Mouse (Mus musculus) monocyte, adult 5-6 weeks (primary cell): Measurements from ENCODE around the gene Cacna1e. TPM values are rescaled to one million over a fixed set of nuclear protein-coding genes. Genes with fewer than 3 reads are reported as not detected.

Experiments
- ATAC-seq: fragments of 153-309, 156-312 bp; replicated peaks from 2 replicates; pipeline ENCODE4 v1.8.0; 2017; ENCODE audit warnings: mild to moderate bottlenecking; ENCODE audit not compliant: low TSS enrichment, insufficient number of reproducible peaks, severe bottlenecking, poor library complexity, low FRiP score
- total RNA-seq: library from RNA; stranded (forward); fragments of 200-1000, 200-491, 200-594 nt; gene quantifications from 3 replicates; pipeline ENCODE4 v1.2.3, GENCODE M21; 2017

Gene Cacna1e
- total RNA-seq, 1 experiment from 2014 or later: 1.8 TPM

DNA sequence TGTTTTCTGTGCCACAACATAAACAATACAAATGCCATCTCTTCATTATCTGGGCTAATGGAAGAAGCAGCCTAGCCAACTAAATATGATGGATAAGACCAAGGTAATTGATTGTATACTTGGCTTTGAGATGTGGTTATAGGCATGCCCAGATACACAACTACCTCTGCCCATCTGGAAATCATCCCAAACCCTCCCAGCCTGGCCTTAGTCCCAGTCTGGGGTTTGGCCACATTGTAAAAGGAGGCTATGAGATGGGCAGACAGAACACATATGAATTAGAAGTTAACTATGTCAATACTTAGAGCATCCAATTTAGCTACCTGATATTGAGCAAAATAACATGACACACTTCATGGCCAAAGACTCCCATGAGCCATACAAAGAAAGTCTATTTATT, 220.6 kb downstream of the Cacna1e start:
- ATAC-seq: no peak

DNA sequence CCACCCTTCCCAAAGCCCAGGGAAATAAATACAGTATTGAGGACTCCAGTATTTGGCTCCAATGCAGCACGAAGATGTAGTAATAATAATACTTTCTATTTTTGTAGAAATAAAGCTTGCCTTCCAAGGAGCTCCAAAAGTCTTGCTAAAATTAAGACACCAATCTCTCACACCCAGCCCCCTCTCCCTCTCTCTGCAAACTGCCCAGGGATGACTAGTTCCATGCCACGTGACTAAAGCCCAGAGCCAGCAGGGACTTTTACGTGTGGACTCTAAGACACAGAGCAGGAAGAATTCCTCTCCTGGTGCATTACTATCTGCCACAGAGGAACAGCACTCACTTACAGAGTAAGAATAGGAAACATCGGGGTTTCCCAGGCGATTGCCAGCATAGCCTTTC, 222.3 kb downstream of the Cacna1e start:
- no peak for ATAC-seq

DNA sequence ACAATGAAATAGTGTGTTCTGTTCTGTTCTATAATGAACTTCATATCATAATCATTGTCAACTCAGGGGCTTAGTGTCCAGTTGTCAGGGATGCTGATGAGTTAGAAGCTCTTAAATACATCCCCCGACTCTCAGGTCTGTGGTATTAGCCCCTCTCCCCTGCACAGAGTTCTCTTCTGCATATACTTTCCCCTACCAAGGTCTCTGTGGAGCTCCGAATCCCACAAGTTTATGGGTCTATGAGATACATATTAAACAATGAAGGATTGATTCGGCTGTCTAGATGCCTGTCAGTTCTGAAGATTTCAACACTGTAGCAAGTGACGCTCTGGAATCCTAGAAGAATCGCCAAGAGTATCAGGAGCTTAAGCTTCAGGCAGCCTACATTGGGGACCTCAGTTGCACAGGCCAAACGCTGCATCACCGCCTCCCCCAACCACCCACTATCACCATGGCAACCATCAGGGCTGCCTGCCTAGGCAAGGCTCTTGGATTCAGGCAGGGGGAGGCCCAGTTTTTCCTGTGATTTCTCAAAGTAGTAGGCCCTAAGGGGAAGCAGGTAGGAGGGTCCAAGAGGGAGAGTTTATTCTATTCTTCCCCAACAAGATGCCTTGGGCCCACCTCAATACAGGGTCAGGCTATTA, 223.0 kb downstream of the Cacna1e start:
- ATAC-seq: no peak

DNA sequence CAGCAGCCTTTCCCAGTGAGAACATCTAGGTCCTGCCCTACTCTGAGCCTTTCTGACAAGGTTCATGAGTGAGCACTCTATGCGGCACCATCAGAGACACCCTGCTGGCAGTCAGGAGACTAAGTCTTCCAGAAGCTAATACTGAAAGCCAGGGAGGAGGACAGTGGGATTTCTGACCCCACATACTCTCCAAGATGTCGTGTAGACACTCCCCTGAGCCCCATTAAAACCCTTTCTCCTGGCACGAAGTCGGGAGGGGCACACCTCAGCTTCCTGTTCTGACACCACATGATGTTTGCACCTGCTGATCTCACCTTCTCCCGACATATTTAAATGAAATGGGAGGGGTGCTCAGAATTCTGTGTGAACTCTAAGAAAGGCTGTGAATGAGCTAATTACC, 226.9 kb downstream of the Cacna1e start:
- no peak for ATAC-seq

DNA sequence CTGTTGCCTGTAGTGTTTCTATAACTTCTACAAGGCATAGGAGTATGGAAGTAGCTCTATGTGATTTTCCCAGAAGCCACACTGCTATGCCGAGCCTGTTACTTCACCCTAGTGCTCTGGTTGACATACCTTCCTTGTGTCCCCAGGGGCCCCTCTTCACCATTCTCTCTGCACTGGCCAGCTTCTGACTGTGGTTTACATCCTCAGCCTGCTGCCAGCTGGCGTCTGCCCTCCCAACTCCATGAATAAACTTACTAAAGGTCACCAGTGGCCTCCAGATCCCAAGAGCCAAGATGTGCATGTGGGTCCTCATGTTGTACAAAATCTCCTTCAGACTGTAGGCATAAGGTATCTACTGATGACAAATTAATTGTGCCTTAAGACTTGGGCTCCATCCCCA, 230.3 kb downstream of the Cacna1e start:
- ATAC-seq: no peak

DNA sequence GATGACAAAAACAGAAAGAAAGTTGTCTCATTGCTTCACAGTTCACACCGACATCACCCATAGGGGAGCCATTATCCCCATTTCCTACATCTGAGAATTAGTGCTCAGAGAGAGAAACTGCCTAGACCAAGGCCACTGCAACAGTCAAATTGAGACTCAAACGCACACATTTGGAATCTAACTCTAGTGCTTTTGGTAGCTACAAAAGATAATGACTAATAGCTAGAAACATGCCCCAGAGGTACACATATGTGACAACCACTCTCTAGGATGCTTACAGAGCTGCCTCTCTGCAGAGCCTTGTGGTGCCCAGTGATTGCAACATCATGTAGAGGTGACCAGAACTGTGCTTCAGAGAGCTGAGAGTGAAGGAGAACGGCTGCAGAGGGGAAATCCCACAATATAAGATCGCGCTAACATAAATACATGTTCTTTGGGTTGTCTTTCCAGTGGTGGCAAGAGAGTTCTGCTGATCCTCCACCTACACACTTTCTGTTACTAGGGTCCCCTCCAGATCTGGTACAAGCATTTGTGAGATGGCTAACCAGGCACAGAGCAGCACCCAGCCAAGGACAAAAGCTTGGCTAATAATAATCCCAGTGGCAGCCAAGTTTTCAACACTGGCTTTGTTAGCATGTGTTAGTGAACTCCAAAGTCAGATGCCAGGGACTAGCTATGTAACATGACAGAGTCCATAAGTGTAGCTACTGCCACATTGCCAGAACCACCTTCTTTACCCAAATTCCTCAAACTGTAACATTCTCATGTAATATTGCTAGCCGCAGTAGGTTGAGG, 237.9 kb downstream of the Cacna1e start:
- no peak for ATAC-seq

DNA sequence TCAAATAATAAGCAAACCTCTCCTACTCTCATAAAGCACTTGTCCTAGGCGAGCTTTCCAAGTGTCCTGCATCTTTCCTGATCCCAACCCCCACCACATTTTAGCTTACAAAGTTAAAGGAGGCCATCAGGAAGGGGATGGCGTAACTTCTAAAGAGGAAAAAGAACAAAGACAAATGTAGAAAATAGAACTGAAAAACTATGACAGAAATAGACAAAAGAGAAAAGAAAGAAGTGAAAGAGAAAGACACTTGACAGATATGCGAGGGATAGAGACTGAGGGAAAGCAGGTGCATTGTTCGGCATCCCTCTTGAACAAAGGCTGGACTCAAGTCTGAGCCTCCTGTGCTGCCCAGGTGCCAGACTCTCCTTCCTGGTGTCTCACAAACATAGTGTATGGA, 246.5 kb downstream of the Cacna1e start:
- no peak for ATAC-seq

DNA sequence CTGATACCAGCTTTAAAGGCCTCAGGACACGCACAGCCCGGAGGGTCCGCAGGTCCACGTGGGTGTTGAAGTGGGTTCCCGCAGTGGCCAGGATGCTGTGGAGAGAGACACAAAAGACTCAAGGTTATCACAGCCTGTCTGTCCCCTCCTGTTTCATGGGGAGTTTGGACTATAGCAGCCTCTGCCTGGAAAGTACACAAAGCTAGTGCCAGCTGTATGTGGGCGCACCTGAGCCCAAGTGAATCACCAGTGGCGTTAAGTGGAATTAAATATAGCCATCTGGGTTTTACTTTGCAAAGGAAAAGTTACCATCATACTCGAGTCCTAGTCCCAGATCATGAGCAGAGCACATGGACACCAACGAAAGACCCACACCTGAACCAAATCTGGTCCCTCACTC, 248.5 kb downstream of the Cacna1e start:
- ATAC-seq: no peak

DNA sequence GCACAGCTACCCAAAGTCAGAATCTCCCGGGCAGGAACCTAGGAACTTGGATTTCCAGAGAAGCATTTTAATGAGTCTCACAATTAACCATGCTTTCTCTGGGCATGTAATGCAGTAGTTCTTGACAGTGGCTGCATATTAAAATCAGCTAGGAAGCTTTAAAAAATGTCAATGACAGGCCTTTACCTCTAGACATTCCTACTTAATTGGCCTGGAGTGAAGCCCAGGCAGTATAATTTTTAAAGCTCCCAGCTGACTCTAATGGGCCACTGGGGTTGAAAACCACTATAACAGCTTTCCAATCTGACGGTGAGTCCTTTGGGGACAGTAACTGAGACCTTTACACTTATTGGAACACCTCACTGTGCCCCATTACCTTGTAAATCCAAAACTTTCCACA, 251.4 kb downstream of the Cacna1e start:
- ATAC-seq: no peak

DNA sequence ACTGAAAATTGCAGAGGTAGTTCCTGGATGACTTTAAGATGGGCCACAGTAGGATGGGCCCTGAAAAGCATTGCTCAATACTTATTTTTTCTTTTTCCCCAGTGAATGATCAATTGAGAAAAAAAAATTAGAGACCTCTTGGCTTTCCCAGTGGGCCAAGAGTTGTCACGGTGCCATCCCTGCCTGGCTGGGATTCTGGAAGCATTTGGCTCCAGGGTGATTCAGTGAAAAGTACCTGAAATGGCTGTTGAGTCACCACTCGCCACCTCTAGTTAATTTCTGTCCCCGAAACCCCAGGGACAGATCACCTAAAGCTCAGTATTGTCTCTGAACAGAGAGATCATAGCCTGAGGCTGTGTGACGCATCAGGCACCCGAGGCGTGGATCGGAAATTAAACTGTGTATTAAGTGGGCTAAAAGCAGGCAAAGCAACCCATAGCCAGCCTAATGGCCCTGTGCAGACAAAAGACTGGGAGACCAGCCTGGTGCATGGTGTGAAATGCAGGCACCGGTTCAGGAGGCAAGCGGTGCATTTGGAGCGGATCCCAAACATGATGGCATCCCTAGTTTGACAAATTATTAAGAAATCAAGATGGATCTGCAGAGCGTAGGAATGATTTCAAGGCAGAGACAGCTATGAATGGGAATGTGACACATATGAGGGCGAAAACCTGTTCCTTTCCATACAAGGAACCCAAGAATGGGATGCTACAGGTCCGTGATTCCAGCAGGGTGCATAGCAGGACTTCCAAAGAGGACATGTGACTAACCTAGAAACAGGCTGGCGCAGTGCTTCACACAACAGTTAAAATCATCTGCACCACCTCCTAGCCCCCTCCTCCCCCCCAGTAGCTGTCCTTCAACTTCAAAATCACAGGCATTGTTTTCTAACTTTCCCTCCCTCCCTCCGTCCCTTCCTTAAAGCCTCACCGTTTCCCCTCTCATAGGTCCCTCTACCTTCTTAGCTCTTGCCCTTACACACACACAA, 261.3 kb downstream of the Cacna1e start:
- ATAC-seq: no peak

DNA sequence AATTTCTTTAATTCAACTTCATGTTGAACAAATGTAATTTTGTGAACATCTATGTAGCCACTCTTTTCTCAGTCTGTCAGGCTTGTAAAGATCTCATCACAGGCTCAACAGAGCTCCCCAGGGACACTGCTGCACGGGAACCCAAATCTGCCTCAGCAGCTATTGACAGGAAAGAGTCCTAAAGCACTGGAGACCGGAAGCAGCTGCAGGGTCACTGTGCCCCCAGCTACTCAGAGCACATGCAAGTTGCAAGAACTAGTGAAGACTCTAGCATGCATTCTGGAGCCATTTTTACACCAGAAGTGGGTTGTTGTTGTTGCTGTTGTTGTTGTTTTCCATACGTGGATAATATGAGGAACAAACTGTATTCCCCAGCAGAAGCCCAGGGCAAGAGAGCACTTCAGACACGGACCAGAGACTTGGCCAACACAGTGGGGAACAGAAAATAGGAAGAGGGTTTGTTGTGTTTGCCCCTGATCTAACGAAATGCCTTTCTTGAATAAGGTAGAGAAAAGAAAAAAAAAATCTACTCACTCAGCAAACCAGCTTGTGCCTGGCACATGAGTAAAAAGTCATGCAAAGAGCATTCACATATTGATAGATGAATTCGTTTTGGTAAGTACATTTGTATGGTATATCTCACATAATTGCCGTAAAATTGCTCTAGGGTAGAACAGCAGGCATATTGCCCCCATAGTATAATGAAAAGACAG, 266.4 kb downstream of the Cacna1e start:
- no peak for ATAC-seq

DNA sequence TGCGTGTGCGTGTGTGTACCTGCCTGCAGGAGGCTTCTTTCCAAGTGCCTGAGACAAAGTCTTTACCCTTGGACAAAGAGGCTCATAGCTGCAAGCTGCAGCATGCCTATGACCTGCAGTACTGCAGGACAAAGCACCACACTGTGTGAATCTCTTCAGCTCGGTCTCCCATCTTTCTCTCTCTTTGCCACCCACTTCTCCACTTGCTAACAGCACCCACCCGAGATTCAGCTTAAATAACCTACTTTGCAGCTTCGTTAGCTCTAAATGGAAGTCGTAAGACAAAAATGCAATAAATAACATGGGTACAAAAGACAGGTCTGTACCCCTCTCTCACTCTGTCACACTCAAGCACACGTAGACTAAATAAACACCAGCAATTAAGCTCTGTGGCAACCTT, 268.5 kb downstream of the Cacna1e start:
- no peak for ATAC-seq

DNA sequence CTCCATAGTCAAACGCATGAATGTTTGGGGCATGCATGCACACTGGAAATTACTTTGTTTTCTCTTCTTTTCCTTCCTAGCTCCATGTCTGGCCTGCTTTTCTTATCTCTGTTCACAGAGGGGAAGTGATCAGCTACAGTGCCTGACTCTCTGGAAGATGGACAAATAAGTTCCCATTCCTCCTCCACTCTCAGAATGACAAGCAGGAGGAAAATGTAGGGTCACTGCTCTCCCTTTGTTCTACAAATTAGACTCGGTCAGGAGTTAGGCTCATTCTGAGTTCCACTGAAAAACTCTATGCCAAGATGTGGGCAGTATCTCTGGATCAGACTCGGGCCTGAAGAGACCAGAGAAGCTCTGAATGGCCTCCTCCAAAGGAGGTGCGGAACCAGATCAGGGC, 275.8 kb downstream of the Cacna1e start:
- no peak for ATAC-seq

DNA sequence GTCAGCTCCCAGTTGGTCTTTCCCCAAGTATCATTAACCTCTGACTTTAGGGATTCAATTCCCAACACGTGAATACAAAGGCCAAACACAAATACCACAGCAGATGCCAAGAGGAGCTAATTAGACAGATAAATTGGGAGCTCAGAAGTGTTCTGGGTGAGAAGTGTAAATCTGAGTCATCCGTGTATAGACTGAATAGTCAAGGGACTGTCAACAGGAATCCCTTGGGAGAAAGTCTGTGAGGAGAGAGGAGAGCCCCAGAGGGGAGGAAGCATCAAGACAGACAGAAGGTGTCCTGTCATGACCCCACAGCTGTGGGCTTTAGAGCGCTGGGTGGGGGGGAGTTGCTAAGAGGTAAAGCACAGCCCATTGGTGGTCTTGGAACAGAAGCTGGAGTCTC, 276.9 kb downstream of the Cacna1e start:
- ATAC-seq: no peak

DNA sequence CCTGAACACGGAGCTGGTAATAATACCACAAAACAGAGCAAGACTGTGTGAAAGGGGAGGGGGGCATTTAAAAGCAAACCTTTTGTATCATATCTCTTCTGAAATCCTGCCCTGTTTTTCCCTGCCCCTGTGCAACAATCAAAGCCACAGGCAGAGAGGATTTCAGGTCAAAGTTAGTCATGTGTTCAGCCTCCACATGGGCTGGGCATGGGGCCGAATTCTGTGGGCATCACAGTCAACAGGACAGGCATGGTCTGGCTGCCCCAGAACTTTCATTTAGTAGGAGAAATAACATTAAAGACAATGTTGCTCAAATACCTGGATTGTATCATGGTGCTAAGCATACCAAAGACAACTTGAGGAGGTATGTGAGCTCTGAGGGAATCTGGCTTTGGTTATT, 278.7 kb downstream of the Cacna1e start:
- no peak for ATAC-seq

DNA sequence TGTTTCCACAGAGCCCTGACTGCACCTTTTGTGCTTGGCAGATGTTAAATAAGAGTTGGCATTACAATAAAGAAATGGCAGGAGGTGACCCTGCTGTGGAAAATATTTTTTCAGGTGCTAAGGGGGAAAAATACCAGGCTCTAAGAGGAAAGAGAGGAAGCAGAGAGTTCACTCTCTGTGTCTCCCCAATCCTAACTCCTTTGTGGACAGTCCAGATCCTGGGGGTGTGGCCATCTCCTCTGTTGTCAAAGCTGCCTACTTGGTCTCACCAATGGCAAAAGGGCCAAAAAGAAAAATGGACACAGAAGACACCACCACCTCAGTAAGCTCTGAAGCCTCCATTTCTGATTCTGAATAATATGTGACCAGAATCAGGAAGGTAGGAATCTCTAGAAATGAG, 280.5 kb downstream of the Cacna1e start:
- ATAC-seq: no peak

DNA sequence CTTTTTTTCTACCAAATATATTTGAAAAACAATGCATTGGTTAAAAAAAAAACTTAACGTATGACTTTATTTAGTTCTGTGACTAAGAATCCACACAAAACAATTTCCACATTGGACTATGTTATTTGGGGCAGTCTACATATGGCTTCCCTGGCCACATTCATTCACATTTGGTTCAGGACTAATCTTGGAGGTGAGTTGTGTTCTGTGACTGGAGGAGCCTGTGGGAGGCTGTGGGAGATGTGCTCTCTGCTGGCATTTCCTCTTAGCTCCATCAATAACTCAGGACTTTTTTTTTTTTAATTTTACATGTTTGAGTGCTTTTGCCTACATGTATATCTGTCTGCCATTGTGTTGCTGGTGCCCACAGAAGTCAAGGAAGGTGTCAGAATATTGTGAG, 281.8 kb downstream of the Cacna1e start:
- ATAC-seq: no peak

DNA sequence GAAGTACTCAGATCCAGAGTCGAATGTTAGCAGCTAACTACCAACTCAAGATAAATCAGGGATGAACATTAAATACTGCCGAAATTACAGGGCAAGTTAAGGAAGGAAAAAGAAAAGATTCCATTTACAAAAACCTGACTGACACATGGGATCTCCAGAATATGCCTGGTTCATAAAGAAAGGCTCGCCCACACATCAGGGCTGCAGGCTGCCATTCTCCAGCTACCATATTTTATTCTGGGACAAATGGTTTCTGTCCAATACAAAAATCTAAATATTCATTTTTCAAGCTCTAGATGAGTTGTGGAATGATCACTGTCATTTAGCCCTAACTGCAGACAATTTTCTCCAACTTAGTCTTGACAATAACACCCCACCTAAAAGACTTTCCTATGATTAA, 301.8 kb downstream of the Cacna1e start:
- no peak for ATAC-seq

DNA sequence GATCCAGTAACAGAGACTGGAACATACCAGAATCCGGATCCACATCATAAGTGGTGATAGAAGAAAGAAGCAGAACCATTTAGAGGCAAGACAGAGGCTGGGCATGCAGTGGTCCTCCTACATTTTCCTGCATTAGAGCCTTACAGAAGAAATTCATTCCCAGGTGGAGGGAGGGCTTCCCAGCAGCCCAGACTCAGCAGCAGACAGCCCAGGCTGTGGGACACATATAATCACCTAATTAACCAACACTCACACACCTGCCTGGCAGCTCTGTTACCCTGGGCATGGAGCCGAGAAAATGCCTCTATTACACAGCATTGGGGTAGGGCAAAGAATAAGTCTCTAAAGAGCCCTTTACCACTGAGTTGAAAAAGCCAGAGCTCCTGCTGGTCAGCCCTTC, 304.4 kb downstream of the Cacna1e start:
- ATAC-seq: no peak
